19 mouse cellular contexts compared by ENCODE assay signal in genomic region chr16:76519911-76520642, GRCm38 (mm10).
DNase-seq lines count a peak whose midpoint lies in the region; ATAC-seq lines count a peak whose summit lies in the region.
"Had no signal": no experiment of that assay in that cellular context is flagged by ENCODE, and none has a peak within 500 bp of the region (broad histone marks: within the 10 kb centered on the region; RNA-seq: fewer than 3 reads in every experiment).

No protein-coding gene starts in this region.

- no peaks in the 10 kb centered on the region for H3K4me1 ChIP-seq in hindbrain, embryonic 12.5 days
- H3K4me1 ChIP-seq in hindbrain, embryonic 11.5 days (replicated peaks; ENCODE audit: control insufficient read depth, insufficient read depth, low read length): no peaks in the 10 kb centered on the region
- peaks cover 6% of the 10 kb centered on the region; the same call in 1 of the 2 replicates for H3K4me1 ChIP-seq in neural tube, embryonic 13.5 days (replicated peaks)
- peaks cover 6% of the 10 kb centered on the region; the same call in 1 of the 2 replicates for H3K4me1 ChIP-seq in neural tube, embryonic 15.5 days
- H3K4me1 ChIP-seq: forebrain, embryonic 13.5 days; intestine, embryonic 15.5 days had no signal

- peak overlapping the region; percentile 17; the same call in 1 of the 2 replicates for H3K27ac ChIP-seq in hindbrain, embryonic 12.5 days
- H3K27ac ChIP-seq in hindbrain, embryonic 11.5 days (ENCODE audit: low read depth, low read length): no peak overlapping the region
- H3K27ac ChIP-seq in neural tube, embryonic 13.5 days (replicated peaks): peak overlapping the region; percentile 72
- 0 out of 2 replicates have a peak overlapping the region, but pooled peaks have one; percentile 45 for H3K27ac ChIP-seq in neural tube, embryonic 15.5 days (replicated peaks)
- H3K27ac ChIP-seq: embryonic facial prominence, embryonic 13.5 days; forebrain, embryonic 13.5 days; gastrocnemius, adult 2 months; intestine, embryonic 15.5 days had no signal

- no peaks in the 10 kb centered on the region for H3K9me3 ChIP-seq in hindbrain, embryonic 12.5 days (replicated peaks)
- no peaks in the 10 kb centered on the region for H3K9me3 ChIP-seq in hindbrain, embryonic 11.5 days (ENCODE audit: control insufficient read depth, low read length)
- no peaks in the 10 kb centered on the region for H3K9me3 ChIP-seq in neural tube, embryonic 13.5 days
- no peaks in the 10 kb centered on the region for H3K9me3 ChIP-seq in neural tube, embryonic 15.5 days (replicated peaks)
- H3K9me3 ChIP-seq: embryonic facial prominence, embryonic 13.5 days; forebrain, embryonic 13.5 days; heart, embryonic 12.5 days; intestine, embryonic 15.5 days had no signal

- H3K27me3 ChIP-seq in hindbrain, embryonic 12.5 days: no peaks in the 10 kb centered on the region
- no peaks in the 10 kb centered on the region for H3K27me3 ChIP-seq in hindbrain, embryonic 11.5 days (ENCODE audit: control insufficient read depth, insufficient read depth, low read length)
- H3K27me3 ChIP-seq in neural tube, embryonic 13.5 days: no peaks in the 10 kb centered on the region
- no peaks in the 10 kb centered on the region for H3K27me3 ChIP-seq in neural tube, embryonic 15.5 days (replicated peaks)
- H3K27me3 ChIP-seq: embryonic facial prominence, embryonic 13.5 days; forebrain, embryonic 13.5 days; heart, embryonic 12.5 days; intestine, embryonic 15.5 days had no signal

- intact Hi-C loops in gastrocnemius, postnatal 14 days (cut with DNase I; ENCODE audit: low total_unique reads): no loop called here

- DNase-seq in hindbrain, embryonic 11.5 days (ENCODE audit: low spot score): no peak
- no peak for DNase-seq in neural tube, embryonic 10.5 days (ENCODE audit: extremely low spot score, low spot score)
- no peak for DNase-seq in urinary bladder, adult 2 months (ENCODE audit: low spot score)
- no peak for DNase-seq in gastrocnemius, postnatal 14 days
- DNase-seq: adrenal gland, postnatal 10 days; cerebellum, adult 11-12 months; cerebellum, adult 9-10 months; cerebellum, postnatal 36 days; gastrocnemius, adult 2 months; gastrocnemius, postnatal 36 days; heart, adult 18-20 months had no signal

- 84% methylated on average over 10 of the region's 10 CpGs for WGBS in hindbrain, embryonic 12.5 days
- 85% methylated on average over 10 of the region's 10 CpGs for WGBS in hindbrain, embryonic 11.5 days
- 78% methylated on average over 10 of the region's 10 CpGs for WGBS in neural tube, embryonic 13.5 days
- 65% methylated on average over 10 of the region's 10 CpGs for WGBS in neural tube, embryonic 15.5 days

- no peak overlapping the region for H3K4me2 ChIP-seq in hindbrain, embryonic 12.5 days (replicated peaks)
- no peak overlapping the region for H3K4me2 ChIP-seq in hindbrain, embryonic 11.5 days (replicated peaks; ENCODE audit: low read depth, low read length)
- no peak overlapping the region for H3K4me2 ChIP-seq in neural tube, embryonic 13.5 days
- no peak overlapping the region for H3K4me2 ChIP-seq in neural tube, embryonic 15.5 days
- H3K4me2 ChIP-seq: embryonic facial prominence, embryonic 13.5 days; forebrain, embryonic 13.5 days; heart, embryonic 12.5 days; intestine, embryonic 15.5 days had no signal

- no peaks in the 10 kb centered on the region for H3K36me3 ChIP-seq in hindbrain, embryonic 12.5 days
- H3K36me3 ChIP-seq in hindbrain, embryonic 11.5 days (ENCODE audit: control insufficient read depth, insufficient read depth, low read length): no peaks in the 10 kb centered on the region
- H3K36me3 ChIP-seq in neural tube, embryonic 13.5 days: no peaks in the 10 kb centered on the region
- no peaks in the 10 kb centered on the region for H3K36me3 ChIP-seq in neural tube, embryonic 15.5 days
- H3K36me3 ChIP-seq: embryonic facial prominence, embryonic 13.5 days; heart, embryonic 12.5 days; intestine, embryonic 15.5 days had no signal

- ATAC-seq in hindbrain, embryonic 12.5 days (ENCODE audit: low FRiP score): no peak
- ATAC-seq in hindbrain, embryonic 11.5 days (ENCODE audit: low FRiP score): no peak
- peak; percentile 53; the same call in 1 of the 2 replicates for ATAC-seq in neural tube, embryonic 13.5 days (ENCODE audit: low read depth)
- 0 out of 2 replicates have a peak, but pooled peaks have one; percentile 14 for ATAC-seq in megakaryocyte progenitor cell, adult 5-6 weeks (replicated peaks; ENCODE audit: poor library complexity)
- ATAC-seq in neural tube, embryonic 15.5 days (ENCODE audit: low FRiP score): peak; percentile 70
- ATAC-seq: forebrain, embryonic 13.5 days; intestine, embryonic 15.5 days had no signal

- no peak overlapping the region for H3K9ac ChIP-seq in hindbrain, embryonic 12.5 days
- H3K9ac ChIP-seq in hindbrain, embryonic 11.5 days (ENCODE audit: low read depth, low read length): no peak overlapping the region
- no peak overlapping the region for H3K9ac ChIP-seq in neural tube, embryonic 13.5 days
- H3K9ac ChIP-seq in neural tube, embryonic 15.5 days (replicated peaks): no peak overlapping the region
- H3K9ac ChIP-seq: embryonic facial prominence, embryonic 13.5 days; forebrain, embryonic 13.5 days; heart, embryonic 12.5 days; intestine, embryonic 15.5 days had no signal

- H3K4me3 ChIP-seq in hindbrain, embryonic 12.5 days: no peak overlapping the region
- no peak overlapping the region for H3K4me3 ChIP-seq in hindbrain, embryonic 11.5 days (ENCODE audit: low read depth, low read length)
- H3K4me3 ChIP-seq in neural tube, embryonic 13.5 days: no peak overlapping the region
- no peak overlapping the region for H3K4me3 ChIP-seq in neural tube, embryonic 15.5 days (replicated peaks)
- H3K4me3 ChIP-seq: embryonic facial prominence, embryonic 13.5 days; forebrain, embryonic 13.5 days; gastrocnemius, adult 2 months; heart, embryonic 12.5 days; intestine, embryonic 15.5 days had no signal

Comparison
In these comparisons a context has a peak if more than half of its experiments do, and no peak if none do; other contexts are left out.
1. ATAC-seq: peak in neural tube, embryonic 13.5 days (single experiment), megakaryocyte progenitor cell, adult 5-6 weeks (single experiment) and neural tube, embryonic 15.5 days (single experiment); none in hindbrain, embryonic 12.5 days (single experiment) and hindbrain, embryonic 11.5 days (single experiment).